Mouse (Mus musculus): ENCODE results near the gene Cpt1b.

DNA sequence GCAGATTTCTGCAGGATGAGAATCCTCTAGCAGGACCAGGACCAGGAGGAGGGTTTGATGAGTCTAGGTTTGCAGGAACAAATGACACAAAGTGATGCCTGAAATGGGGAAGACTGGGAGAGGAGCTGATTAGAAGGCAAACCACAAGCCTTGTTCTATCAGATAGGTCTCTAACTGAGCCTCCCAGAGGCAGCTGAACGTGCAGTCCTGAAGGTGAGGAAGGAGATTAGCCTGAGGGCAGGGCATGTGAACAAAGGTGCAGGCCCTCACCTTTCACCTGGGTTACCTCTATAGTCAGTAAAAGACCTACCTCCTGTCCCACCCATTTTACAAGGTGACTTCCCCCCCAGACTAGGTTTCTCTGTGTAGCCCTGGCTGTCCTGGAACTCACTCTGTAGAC is 25.9 kb downstream of the Cpt1b start:
- TF ChIP-seq POLR2A (IDR thresholded peaks at IDR 0.05; ENCODE audit: extremely low read depth, insufficient read depth, low read length), result no peak
- no peak for TF ChIP-seq CTCF (IDR thresholded peaks at IDR 0.05; ENCODE audit: low read depth, low read length)

All from liver, adult 2 months (tissue).